Mouse (Mus musculus): ENCODE results near the gene Tssc4. TPM values are rescaled to one million over a fixed set of nuclear protein-coding genes. Genes with fewer than 3 reads are reported as not detected.

The Tssc4 gene
- polyA plus RNA-seq, 2 experiments, result 65.0 to 130 TPM

DNA sequence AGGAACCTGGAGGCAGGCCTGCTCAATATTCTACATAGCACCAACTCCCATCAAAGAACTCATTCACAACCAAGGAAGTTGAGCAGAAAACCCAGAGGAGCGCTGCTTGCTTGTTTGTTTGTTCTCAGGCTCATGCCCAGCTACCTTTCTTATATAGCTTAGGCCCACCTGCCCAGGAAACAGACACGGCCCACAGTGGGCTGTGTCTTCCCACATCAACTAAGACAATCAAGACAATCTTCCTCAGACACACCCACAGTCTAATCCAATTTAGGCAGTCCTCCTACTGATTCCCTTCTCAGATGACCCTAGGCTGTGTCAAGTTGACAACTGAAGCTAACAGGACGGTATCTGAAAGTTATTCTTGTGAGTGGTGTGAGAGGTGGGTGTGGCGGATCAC, 37.0 kb downstream of the Tssc4 start, which contains the start of gene Kcnq1:
Gene Kcnq1 (plus strand): TSS at position 301 of the 400 bp plus-strand sequence.
- H3K9me3 ChIP-seq (ENCODE audit: control insufficient read depth, low read length), result no peaks in the 10 kb centered on the region
- no peak for DNase-seq (ENCODE audit: low spot score)
- peak within 1 kb of the TSS; percentile 67 for H3K4me2 ChIP-seq (replicated peaks; ENCODE audit: low read depth, low read length, severe bottlenecking)
- 71% methylated on average over 4 of the region's 4 CpGs for WGBS
- no peak for ATAC-seq (ENCODE audit: low FRiP score, low read depth)
- peak within 1 kb of the TSS; percentile 40; the same call in 1 of the 2 replicates for H3K9ac ChIP-seq (ENCODE audit: low read depth, low read length, severe bottlenecking)
- H3K4me3 ChIP-seq (replicated peaks; ENCODE audit: low read length), result peak within 1 kb of the TSS; percentile 37
- H3K27me3 ChIP-seq (ENCODE audit: control insufficient read depth, insufficient read depth, low read length), result peaks cover 47% of the 10 kb centered on the region
- no peak for TF ChIP-seq POLR2A (IDR thresholded peaks at IDR 0.05; ENCODE audit: borderline replicate concordance, extremely low read depth, insufficient read depth, insufficient read length)
- H3K4me1 ChIP-seq (ENCODE audit: control insufficient read depth, insufficient read depth, low read length), result peaks cover 2% of the 10 kb centered on the region; the same call in 1 of the 2 replicates
- H3K36me3 ChIP-seq (ENCODE audit: control insufficient read depth, insufficient read depth, low read length), result no peaks in the 10 kb centered on the region
- H3K27ac ChIP-seq (replicated peaks; ENCODE audit: low read depth, low read length), result no peak within 1 kb of the TSS

DNA sequence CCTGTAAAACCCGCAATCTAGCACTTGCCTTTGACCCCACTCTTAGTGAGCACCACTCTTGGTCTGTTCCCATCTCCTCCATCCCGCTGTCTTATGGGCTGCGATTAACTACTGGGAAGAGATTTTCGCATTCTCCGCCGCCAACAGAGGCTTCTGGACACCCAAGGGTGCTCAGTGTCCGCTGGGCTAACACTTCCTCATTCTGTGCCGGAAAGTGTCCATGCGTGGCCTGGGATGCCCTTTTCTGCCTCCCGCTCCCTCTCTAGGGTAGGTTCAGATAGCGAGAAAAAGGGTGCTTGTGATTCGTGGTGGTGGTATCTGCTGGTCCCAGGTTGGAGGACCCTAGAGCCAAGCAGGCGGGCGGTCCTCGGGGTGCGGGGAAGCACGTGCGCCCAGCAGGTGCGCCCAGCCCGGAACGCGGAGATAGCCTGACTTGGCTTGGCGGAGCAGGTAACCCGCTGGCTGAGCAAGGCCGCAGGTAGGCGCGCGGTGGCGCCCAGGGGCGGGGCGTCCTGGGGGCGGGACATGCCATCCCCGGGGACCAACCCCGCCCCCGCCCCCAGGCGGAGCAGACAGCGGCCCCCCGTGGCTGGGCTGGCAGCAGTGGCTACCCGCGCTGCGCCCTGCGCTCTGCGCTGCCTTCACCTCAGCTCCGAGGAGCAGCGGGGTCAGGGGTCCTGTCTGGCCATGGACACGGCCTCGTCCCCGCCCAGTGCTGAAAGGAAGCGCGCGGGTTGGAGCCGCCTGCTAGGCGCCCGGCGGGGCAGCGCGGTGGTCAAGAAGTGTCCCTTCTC, 37.8 kb downstream of the Tssc4 start:
- H3K4me3 ChIP-seq (replicated peaks; ENCODE audit: low read length), result peak overlapping the region; percentile 37
- peak overlapping the region; percentile 40; the same call in 1 of the 2 replicates for H3K9ac ChIP-seq (ENCODE audit: low read depth, low read length, severe bottlenecking)
- no peaks in the 10 kb centered on the region for H3K9me3 ChIP-seq (ENCODE audit: control insufficient read depth, low read length)
- DNase-seq (ENCODE audit: low spot score), result no peak
- H3K27me3 ChIP-seq (ENCODE audit: control insufficient read depth, insufficient read depth, low read length), result peaks cover 47% of the 10 kb centered on the region
- H3K36me3 ChIP-seq (ENCODE audit: control insufficient read depth, insufficient read depth, low read length), result no peaks in the 10 kb centered on the region
- TF ChIP-seq POLR2A (IDR thresholded peaks at IDR 0.05; ENCODE audit: borderline replicate concordance, extremely low read depth, insufficient read depth, insufficient read length), result no peak
- ATAC-seq (ENCODE audit: low FRiP score, low read depth), result no peak
- H3K4me2 ChIP-seq (replicated peaks; ENCODE audit: low read depth, low read length, severe bottlenecking), result peak overlapping the region; percentile 67
- 10% methylated on average over 36 of the region's 57 CpGs for WGBS
- H3K4me1 ChIP-seq (ENCODE audit: control insufficient read depth, insufficient read depth, low read length), result peaks cover 2% of the 10 kb centered on the region; the same call in 1 of the 2 replicates
- no peak overlapping the region for H3K27ac ChIP-seq (replicated peaks; ENCODE audit: low read depth, low read length)

DNA sequence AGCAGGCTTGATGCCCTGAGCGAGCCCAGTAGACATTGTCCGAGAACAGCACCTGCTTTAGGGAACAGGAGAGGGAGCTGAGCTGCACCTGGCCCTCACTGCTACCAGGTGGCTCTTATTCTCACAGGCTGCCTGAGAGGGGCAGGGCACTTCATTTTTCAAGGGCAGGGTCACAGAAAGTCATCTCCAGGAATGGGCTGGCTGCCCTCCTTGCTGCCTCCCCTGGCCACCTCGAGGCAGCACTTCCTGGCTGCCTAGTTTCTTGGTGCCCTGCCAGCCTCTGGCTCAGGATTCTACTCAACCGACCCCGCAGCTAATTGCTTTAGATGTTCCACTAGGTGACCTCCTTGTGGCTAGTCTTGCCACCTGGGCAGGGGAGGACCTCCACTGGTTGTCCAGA, 39.2 kb downstream of the Tssc4 start:
- Histone ChIP-seq H3K4me2 (replicated peaks; ENCODE audit: low read depth, low read length, severe bottlenecking) (no peak overlapping the region), H3K27me3 (ENCODE audit: control insufficient read depth, insufficient read depth, low read length) (peaks cover 47% of the 10 kb centered on the region), H3K9ac (ENCODE audit: low read depth, low read length, severe bottlenecking) (no peak overlapping the region), H3K4me1 (ENCODE audit: control insufficient read depth, insufficient read depth, low read length) (peaks cover 2% of the 10 kb centered on the region; the same call in 1 of the 2 replicates), H3K27ac (replicated peaks; ENCODE audit: low read depth, low read length) (no peak overlapping the region), H3K4me3 (replicated peaks; ENCODE audit: low read length) (no peak overlapping the region), H3K9me3 (ENCODE audit: control insufficient read depth, low read length) (no peaks in the 10 kb centered on the region), H3K36me3 (ENCODE audit: control insufficient read depth, insufficient read depth, low read length) (no peaks in the 10 kb centered on the region)
- DNase-seq (ENCODE audit: low spot score) (no peak), ATAC-seq (ENCODE audit: low FRiP score, low read depth) (no peak)
- 32% methylated on average over 3 of the region's 5 CpGs for WGBS
- TF ChIP-seq POLR2A (IDR thresholded peaks at IDR 0.05; ENCODE audit: borderline replicate concordance, extremely low read depth, insufficient read depth, insufficient read length), result no peak

DNA sequence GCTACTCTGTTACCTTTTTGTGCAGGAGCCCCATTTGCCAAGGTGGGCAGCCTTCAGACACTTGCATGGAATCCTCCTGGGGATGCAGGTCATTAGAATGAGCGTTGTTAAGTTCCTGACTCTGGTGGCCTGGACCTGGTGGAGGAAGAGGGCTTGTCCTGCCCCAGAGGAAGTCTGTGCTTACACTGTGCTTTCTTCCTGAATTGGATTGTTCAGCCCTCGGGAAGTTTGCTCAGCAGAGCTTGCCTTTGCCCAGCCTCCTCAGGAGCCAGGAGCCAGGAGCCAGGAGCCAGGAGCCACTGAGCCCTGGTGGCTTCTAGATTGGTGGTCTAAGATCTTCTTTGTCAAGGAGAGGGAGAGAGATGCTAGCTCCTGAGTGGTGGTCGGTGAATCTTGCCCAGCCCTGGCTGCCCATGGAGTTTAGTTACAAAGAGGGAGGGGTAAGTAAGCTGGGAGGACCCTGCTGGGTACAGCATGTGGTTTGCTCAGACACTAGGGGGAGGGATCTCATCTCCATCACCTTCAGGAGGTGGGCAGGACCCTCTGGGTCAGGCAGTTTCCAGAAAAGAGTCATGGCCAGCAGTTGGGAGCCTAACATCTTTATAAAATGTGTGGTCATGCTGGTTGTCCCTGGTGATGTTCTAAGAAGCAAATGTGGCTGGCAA, 40.1 kb downstream of the Tssc4 start:
- H3K27me3 ChIP-seq (ENCODE audit: control insufficient read depth, insufficient read depth, low read length), result peaks cover 47% of the 10 kb centered on the region
- H3K4me3 ChIP-seq (replicated peaks; ENCODE audit: low read length), result no peak overlapping the region
- H3K36me3 ChIP-seq (ENCODE audit: control insufficient read depth, insufficient read depth, low read length), result no peaks in the 10 kb centered on the region
- no peak for TF ChIP-seq POLR2A (IDR thresholded peaks at IDR 0.05; ENCODE audit: borderline replicate concordance, extremely low read depth, insufficient read depth, insufficient read length)
- no peaks in the 10 kb centered on the region for H3K9me3 ChIP-seq (ENCODE audit: control insufficient read depth, low read length)
- H3K9ac ChIP-seq (ENCODE audit: low read depth, low read length, severe bottlenecking), result peak overlapping the region; percentile 3; the same call in 1 of the 2 replicates
- WGBS, result 18% methylated on average over 3 of the region's 3 CpGs
- ATAC-seq (ENCODE audit: low FRiP score, low read depth), result no peak
- H3K4me2 ChIP-seq (replicated peaks; ENCODE audit: low read depth, low read length, severe bottlenecking), result no peak overlapping the region
- H3K4me1 ChIP-seq (ENCODE audit: control insufficient read depth, insufficient read depth, low read length), result peaks cover 2% of the 10 kb centered on the region; the same call in 1 of the 2 replicates
- DNase-seq (ENCODE audit: low spot score), result no peak
- H3K27ac ChIP-seq (replicated peaks; ENCODE audit: low read depth, low read length), result no peak overlapping the region

DNA sequence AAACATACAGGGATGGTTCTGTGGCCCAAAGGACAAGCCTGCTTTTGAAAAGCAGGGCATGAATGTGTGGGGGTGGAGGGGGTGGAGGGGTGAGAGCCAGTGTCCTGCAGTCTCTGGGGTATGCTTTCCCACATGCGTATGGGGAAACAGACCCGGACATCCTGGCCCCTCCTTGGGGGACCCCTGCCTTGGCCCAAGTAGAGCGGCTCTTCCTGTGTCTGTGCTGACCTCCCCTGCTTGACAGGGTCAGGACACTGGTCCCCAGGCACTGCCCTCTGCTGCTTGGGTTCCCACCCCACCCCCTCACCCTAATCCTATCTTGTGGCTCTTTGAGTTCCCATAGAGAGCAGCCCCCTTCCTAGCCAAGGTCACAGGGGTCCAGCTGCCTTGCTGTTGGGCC, 40.6 kb downstream of the Tssc4 start:
- Histone ChIP-seq H3K27ac (replicated peaks; ENCODE audit: low read depth, low read length) (no peak overlapping the region), H3K4me3 (replicated peaks; ENCODE audit: low read length) (no peak overlapping the region), H3K9ac (ENCODE audit: low read depth, low read length, severe bottlenecking) (peak overlapping the region; percentile 3; the same call in 1 of the 2 replicates), H3K9me3 (ENCODE audit: control insufficient read depth, low read length) (0 out of 2 replicates have a peak, but pooled peaks cover 1% of the 10 kb centered on the region), H3K4me1 (ENCODE audit: control insufficient read depth, insufficient read depth, low read length) (peaks cover 2% of the 10 kb centered on the region; the same call in 1 of the 2 replicates), H3K36me3 (ENCODE audit: control insufficient read depth, insufficient read depth, low read length) (no peaks in the 10 kb centered on the region), H3K4me2 (replicated peaks; ENCODE audit: low read depth, low read length, severe bottlenecking) (no peak overlapping the region), H3K27me3 (ENCODE audit: control insufficient read depth, insufficient read depth, low read length) (peaks cover 41% of the 10 kb centered on the region)
- no peak for ATAC-seq (ENCODE audit: low FRiP score, low read depth)
- no peak for DNase-seq (ENCODE audit: low spot score)
- 79% methylated on average over 3 of the region's 3 CpGs for WGBS
- no peak for TF ChIP-seq POLR2A (IDR thresholded peaks at IDR 0.05; ENCODE audit: borderline replicate concordance, extremely low read depth, insufficient read depth, insufficient read length)

Measured in limb, embryonic 14.5 days (tissue).